Mouse (Mus musculus) heart, postnatal 4 days (tissue): ENCODE data around the gene Clmp. TPM values are rescaled to one million over a fixed set of nuclear protein-coding genes. Genes with fewer than 3 reads are reported as not detected.
A peak's percentile ranks its signal among the peaks of the same experiment; 100 is the strongest.
"Not testable (repeated sequence)": the region's sequence is repeated elsewhere in the genome, so short reads cannot be mapped to it uniquely, and the experiment has no call there.

Experiments used
- DNase-seq: peaks from one replicate; pipeline ENCODE4 v3.0.0; 2021
- total RNA-seq, 2 experiments: library from RNA; stranded (reverse); gene quantifications; 2 replicates each; pipeline ENCODE4 v1.2.3; 2021

The Clmp gene
- total RNA-seq, 2 experiments from 2014 or later: 9.5 to 10.6 TPM

DNA sequence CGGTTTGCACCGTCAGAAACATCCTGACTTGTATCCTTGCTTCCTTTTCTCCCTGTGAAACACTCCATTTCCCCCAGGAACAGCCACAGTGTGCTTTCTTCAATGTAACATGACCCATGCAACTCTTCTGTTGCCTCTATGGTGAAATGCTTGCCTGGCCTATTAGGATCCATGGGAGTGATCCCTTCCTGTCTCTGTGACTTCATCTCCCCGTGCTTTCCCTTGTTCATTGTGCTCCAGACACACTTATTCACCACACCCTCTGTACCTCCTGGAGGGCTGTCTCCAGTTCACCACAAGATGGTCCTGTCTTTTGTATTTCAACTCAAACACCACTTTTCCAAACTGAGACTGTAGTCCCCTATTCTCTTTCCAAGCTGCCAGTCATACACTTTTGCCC, 94.3 kb downstream of the Clmp start:
- DNase-seq: no peak

DNA sequence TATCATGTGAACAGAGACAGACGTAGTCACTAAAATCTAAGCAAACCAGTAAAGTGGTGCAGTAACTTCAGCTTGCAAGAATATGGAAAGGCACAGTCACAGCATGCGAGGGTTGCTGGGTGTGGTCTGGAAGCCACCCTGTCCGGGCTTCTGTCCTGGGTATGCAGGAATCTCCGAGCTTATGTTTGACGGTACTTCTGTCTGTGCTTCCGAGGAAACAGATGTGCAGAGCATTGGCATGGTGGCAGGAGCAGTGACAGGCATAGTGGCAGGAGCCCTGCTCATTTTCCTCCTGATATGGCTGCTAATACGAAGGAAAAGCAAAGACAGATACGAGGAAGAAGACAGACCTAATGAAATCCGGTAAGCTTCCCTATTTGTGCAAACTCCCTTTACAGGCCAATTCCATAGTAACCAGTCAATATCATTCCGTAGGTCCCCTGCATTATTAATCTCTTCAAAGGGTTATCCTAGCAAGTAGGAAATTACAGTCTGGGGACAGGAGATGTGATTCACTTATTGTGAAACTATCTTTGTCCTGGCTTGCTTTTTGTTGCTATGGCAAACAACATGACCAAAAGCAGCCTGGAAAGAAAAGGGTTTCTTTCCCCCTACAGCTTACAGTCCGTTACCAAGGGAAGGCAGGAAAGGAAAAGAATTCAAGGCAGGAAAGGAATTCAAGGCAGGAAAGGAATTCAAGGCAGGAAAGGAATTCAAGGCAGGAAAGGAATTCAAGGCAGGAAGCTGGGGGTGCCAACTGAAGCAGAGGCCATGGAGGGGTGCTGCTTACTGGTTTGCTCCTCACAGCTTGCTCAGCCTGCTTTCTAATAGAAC, 95.3 kb downstream of the Clmp start:
- DNase-seq: peak; percentile 26

DNA sequence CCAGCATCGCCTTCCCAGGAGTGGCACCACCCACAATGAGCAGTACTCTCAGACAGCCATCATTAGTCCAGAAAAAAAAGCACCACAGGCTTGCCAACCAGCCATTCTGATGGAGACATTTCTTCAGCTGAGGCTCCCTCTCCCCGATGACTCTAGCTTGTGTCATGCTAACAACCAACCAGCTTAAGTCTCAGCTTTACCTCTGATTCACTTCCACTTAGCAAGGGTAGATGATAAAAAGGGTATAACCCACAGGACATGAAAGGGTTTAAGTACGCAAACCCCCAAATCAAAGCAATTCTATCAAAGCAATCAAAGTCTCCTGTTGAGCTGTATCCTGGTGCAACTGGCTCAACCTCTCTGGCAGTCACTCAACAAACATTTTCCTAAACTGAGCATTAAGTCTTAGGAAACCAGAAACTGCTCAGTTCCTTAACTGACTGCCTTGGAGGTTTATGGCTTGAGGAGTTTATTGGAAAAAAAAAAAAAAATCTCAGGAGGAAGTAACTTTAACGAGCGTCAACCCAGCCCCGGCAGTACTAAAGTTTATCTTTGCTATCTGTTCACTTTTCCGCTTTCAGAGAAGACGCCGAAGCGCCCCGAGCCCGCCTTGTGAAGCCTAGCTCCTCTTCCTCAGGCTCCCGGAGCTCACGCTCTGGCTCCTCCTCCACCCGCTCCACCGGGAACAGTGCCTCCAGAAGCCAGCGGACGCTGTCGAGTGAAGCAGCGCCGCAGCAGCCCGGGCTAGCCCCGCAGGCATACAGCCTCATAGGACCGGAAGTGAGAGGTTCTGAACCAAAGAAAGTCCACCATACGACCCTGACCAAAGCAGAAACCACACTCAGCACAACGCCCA, 96.2 kb downstream of the Clmp start:
- DNase-seq: peak; percentile 71

DNA sequence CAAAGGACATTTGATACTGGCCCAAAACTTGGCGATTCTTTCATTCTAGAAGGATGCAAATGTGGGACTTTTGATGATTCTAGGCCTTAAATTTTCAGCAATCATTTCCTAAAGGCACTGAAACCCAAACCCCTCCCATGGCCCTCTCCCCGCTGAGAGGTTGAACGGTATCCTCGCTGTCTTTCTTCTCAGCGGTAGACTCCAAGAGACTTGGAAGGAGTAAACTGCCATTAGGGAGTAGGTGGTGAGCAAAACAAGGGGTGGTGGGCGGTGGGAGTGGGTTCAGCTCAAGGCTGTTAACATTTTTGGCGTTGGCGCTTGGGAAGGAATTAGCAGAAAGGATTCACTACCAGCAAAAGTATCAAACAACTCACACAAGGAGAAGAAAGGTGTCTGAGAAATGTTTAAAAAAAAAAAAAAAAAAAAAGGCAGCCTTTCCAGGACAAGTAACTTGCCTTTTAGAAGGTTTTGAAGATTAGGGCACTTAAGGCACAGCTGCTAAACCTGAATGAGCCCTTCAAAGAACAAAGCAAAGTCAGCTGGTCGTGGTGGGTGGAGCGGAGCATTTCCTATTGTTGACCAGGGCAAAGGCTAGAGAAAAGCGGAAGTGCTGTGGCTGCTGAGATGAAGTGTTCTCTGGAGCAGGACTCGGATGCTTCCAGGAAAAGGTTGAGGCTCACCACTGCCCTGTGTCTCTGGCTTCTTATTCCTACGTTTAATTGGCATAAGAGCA, 98.0 kb downstream of the Clmp start:
- peak; percentile 62 for DNase-seq

DNA sequence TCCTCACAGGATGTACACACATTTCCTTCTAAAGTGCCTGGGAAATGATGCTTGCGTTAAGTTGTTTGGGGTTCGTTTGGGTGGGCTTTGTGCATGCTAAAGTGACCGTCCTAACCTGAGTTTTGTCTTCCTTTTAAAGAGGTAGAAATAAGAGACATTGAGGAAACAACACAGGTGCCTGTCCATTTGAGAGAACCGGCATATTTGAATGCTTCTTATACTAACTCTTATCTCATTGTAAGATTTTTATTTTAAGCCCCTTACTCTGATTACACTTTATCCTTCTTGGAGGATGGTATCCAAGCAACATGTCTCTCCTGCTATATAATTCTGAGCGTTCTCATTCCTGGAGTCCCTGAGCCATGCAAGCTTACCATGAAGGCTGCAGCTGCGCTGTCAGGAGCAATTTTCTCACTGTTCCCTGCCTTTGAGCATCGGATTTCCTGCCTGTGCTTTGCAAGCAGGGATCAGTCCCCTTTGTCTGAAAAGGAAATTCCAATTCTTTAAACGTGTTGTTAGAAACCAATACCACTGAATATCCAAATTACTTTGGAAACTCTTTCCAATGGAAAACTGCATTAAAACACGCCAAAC, 98.7 kb downstream of the Clmp start:
- no peak for DNase-seq

DNA sequence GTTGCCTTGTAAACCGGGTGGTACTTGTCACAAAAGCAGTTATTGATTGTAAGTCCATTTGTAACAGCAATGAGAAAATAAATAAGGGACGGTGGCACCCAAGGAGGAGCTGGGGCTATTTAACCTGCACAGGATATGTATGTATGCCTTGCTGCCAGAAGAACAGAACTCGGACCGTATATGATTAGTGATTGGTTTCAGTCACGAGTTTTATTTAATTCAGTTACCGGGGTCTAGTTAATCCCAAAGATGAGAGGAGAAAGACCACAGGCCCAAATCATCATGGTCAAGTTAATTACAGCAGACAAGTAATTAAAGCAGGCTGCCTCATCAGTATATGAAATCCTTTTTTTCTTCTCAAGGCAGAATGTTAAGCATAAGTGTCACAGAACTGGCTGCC, 99.7 kb downstream of the Clmp start:
- DNase-seq: no peak

DNA sequence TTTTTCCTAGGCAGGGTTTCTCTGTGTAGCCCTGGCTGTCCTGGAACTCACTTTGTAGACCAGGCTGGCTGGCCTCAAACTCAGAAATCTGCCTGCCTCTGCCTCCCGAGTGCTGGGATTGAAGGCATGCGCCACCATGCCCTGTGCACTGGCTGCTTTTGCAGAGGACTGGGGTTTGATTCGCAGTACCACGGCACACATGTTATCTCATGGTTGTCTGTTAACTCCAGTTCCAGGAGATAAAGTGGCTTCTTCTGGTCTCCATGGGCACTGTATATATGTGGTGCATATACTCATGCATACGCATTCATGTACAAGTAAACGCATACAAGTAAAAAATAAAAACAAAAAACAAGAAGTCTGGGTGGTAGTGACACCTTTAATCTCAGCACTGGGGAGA, 101.1 kb downstream of the Clmp start:
- not testable (repeated sequence) for DNase-seq

DNA sequence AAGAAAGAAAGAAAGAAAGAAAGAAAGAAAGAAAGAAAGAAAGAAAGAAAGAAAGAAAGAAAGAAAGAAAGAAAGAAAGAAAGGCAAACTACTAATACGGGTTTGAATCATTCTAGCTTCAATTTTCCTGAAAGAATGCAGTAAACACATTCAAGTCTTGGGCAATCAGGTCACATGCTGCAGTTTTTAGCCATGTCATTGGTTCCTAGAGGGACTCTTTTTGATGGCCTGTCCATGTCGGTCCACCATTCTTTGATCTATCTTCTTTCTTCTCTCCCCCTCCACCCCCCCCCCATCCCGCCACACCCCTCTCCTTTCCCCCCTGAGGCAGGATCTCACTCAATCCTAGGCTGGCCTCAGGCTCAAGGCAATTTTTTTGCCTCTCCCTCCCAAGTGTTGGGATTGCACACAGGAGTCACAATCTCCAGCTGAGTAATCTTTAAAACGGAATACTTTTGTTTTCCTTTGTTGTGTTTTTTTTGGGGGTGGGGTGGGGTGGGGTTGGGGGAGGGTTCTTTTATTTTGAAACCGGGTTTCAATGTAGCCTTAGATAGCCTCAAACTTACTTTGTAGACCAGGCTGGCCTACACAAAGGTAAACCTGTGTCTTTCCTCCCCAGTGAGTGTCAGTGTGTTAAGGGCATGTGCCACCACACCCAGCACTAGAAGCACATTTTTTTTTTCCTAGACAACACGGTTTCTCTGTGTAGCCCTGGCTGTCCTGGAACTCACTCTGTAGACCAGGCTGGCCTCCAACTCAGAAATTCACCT, 106.3 kb downstream of the Clmp start:
- DNase-seq: no peak

DNA sequence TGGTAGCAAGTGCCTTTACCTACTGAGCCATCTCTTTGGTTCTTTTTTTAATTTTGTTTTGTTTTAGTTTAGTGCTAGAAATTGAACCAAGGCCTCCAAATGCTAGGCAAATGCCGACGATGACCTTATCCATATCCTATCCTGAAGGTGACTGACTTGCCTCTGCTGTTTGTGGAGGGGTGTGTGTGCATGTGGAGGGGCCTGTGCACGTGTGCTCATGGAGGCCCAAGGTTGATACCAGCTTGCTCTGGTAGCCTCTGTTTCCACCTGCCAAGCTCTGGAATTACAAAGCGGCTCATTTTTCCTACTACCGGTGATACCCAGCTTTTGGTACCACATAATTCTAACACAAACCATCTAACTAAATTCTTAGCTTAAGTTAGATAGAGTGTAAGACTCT, 107.8 kb downstream of the Clmp start:
- no peak for DNase-seq

DNA sequence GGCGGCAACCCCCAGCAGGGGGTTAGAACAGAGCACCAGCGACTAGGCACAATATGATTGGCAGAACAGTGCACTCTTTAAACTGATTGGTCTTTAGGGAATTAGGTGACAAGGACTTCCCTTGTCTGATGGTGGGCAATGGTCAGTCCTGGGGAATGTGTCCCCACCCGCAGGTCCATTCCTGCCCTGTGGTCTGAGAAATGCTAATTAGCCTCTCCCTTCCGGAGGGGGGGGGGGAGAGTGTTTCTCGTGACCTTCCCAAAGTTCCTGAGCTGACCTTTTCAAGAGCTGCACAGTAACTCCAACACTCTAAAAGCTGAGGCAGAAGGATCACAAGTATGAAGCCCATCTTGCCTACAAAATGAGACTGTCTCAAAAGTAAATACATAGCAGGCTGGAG, 108.5 kb downstream of the Clmp start:
- no peak for DNase-seq

DNA sequence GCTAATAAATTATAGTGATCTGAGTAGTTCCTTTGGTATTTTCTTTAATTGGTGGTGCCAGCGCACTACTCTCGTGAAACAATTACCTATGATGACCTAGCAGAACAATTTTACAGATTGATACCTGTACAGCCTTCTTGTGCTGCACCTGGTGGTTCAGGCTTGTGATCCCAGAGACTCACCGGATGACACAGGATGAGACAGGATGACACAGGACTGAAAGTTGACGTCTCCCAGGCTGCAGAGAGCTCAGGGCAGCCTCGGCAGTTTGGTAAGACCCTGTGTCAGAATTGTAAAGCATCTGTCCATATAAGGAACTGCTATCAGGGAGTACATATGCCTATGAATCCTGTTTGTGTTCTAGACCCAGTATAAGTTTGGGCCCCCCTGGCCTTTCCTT, 109.2 kb downstream of the Clmp start:
- DNase-seq: no peak

DNA sequence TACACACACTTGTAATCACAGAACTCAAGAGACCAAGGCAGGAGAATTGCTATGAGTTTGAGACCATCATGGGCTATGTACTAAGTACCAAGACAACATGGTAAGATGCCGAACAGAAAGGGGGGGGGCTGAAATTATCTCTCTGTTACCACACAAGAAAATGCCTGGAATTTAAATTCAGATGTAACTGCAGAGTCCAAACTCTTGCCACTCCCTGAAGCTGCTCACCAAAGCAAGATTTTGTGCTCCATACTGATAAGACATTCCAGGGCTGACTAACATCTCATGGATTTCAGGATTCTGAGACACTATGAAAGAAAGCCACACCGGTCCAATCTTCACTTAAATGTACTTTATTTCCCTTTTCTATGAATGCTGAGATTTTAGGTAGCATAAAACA, 109.8 kb downstream of the Clmp start:
- DNase-seq: no peak

DNA sequence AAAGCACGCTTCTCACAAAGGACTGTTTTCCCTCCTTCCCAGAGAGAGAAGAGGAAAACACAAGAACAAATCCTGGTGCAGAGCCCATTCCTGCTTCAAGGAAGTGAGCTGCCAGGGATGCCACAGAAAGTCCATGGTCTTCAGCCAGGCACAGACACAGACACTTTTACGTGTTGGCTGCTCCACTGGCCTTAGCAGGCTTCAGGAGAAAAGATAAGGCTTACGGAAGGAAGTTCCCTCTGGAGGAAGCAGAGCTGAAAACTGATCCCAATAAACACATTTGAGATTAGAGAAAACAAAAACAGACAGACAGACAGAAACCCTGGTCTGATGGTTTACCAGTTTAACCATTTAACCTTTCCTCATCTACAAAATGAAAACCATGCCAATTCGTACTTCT, 110.3 kb downstream of the Clmp start:
- no peak for DNase-seq

DNA sequence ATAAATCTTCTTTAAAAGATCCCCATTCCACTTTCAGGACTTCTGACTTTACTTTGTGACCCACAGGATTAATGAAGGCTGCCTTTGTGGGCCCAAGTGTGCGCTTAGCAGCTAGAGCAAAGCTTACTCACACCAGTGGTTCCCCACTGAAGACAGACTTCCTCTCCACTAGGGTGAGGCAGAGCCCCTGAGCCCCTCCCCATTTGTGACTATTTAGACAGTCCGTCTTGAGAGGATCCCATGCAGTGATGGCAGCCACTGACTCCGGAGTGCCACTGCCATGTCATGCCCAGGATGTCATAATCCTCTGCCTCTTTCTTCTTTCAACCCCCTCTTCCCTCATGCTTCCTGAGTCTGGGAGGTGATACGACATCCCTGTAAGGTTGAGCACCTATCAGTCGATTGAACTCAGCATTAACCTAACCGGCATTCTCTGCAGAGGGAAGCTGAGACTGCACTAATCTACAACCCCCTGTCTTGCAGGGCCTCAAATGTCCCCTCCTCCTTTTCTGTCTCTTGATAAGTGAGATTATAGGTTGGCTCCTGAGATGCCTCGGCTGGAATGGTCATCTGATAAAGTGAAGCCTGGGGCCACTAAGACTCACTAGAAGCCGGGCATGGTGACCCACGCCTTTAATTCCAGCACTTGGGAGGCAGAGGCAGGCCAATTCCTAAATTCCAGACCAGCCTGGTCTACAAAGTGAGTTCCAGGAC, 112.6 kb downstream of the Clmp start:
- no peak for DNase-seq

DNA sequence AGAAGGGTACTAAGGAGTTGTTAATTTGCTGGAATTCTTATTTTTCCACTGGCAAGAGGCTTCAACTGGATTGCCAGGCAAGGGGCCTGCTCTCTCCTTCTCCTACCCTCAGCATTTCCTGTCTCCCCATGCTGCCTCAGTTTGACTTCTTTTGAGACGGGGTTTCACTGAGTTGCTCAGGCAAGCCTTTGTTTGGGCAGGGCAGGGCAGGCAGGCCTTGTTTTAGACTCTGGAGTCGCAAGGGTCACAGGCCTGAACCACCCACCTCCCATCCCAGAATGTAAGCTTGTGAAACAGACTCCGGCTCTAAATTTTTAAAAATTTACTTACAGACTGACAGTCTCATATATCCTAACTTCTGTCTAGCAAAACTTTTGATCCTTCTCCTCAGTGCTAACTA, 113.3 kb downstream of the Clmp start:
- no peak for DNase-seq

DNA sequence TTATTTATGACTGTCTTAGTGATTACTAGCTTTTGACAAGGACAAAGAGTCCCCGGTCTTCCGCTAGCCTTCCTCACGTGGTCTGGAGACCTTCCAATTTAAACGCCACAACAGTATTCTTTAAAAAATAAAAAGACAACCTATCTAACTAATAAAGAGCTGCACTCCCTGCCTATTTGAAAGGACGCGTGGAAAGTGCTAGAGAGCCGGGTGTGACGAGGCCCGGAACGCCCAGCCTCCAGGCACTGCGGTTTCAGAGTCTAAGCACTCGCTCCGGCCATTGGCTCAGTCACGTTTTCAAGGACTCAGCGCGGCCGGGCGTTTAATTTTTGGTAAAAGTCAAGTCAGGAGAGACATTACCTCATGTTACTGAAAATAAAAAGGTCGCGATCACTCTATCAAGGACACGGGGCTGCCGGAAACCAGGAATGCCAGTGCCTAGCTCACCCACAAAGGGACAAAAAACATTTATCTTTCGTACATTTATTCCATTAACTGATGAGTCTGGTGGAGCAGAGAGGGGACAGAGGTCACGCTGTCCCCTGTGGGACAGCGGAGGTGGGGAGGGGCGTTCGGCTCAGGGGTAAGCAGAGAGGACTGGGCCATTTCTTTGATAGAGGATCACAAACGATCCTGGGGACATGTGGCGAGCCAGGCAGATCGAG, 114.2 kb downstream of the Clmp start:
- peak; percentile 88 for DNase-seq

DNA sequence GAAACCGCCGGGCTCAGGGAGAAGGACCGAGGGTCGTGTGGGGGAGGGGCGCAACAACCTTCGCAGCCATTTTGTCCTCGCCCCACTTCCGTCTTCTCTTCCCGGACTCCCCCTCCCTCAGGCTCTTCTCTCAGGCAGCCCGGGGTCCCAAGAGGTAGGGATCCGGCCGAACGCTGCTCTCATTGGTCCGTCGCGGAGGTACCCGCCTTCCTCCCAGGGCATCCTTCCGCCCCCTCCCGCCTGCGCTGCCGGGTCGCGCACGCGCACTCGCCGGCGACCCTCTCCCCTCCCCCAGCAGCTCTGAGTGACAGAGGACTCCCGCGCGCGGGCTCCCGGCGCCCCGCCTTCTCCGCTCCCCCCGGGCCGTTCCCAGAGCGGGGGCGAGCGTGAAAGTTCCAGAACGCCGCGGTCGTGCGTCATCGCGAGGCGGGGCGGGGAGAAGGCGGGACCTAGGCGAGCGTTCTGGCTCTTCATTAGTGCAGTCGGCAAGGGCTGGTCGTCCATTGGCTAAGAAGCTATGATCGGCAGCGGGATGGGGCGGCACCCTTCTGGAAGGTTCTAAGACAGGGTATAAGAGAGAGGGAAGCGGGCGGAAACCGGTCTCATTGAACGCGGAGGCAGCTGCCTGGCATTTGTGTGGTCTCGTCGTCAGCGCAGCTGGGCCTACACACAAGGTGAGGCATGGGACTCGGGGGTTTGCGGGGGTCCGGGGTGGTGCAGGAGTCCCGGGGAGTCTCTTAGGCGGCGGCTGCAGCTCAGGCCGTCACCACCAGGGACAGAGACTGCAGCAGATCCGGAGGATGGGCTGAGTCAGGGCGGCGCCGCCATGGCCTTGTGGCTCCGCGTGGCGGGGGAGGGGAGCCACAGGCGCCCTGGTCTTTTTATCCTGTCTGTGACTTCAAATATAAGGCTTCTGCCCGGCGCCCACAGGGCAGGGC, 115.2 kb downstream of the Clmp start, which contains the start of gene Hspa8:
Gene Hspa8 (plus strand): TSS at position 310 of the 938 bp plus-strand sequence.
- peak; percentile 100 for DNase-seq

DNA sequence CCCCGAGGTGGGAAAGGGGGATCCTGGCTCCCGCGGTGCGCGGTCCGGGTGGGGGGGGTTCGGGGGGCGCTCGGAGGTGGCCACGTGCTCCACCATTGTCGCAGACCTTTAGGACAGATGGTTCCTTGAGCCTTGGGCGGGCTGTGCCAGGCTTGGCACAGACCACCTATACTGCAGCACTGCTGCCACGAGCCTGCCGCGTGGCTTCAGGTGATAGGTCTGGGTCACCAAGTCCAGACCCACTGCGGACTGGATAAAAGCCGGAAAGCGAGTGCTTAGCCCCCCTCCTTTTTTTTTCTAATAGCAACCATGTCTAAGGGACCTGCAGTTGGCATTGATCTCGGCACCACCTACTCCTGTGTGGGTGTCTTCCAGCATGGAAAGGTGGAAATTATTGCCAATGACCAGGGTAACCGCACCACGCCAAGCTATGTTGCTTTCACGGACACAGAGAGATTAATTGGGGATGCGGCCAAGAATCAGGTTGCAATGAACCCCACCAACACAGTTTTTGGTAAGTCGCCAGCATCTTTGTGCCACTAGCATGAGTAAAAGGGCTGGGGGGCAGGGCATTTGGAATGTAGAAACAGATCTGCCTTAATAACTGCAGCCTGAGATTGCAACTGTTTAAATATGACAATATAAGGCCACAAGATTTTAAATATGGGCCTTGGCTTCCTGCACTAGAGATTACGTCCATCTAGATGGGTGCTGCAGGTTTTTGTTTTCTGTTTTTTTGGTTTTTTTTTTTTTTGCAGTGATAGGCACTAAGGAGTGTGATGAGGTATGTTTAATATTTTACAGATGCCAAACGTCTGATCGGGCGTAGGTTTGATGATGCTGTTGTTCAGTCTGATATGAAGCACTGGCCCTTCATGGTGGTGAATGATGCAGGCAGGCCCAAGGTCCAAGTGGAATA, 116.1 kb downstream of the Clmp start:
- DNase-seq: peak; percentile 46
